Mouse (Mus musculus): Measurements from ENCODE around the gene Gpr22. TPM values are rescaled to one million over a fixed set of nuclear protein-coding genes. Genes with fewer than 3 reads are reported as not detected.

Gpr22 gene
- not detected for total RNA-seq (2023)

GRCm38 (mm10) chr12:31713600-31713999 is at the start of gene Gpr22:
TSS of gene Gpr22 (minus strand) at chr12:31713947.

Other genes starting within 250 kb of the Gpr22 start
- 10 to 100 TPM; 28.5 to 29.2 TPM for gene Cbll1, start 214.3 kb downstream of the Gpr22 start, total RNA-seq (2023)
- gene Slc26a4, start 154.0 kb downstream of the Gpr22 start, total RNA-seq (2023), result not detected
- gene Bcap29, start 79.3 kb downstream of the Gpr22 start, total RNA-seq (2023), result 10 to 100 TPM; 29.3 TPM
- gene Dus4l, start 59.1 kb downstream of the Gpr22 start, total RNA-seq (2023), result 1 to 10 TPM; 1.9 to 5.2 TPM
- 10 to 100 TPM; 43.7 to 48.9 TPM for gene Cog5, start 59.1 kb downstream of the Gpr22 start, total RNA-seq (2023)
- gene Hbp1, start 236.6 kb upstream of the Gpr22 start, total RNA-seq (2023), result 100 to 1,000 TPM in 1 of 2 experiments, 10 to 100 TPM in 1; 93.8 to 106 TPM